Mouse (Mus musculus) heart, adult 2 months (tissue): ENCODE measurements around the gene Kat5.

Experiments
- CTCF ChIP-seq: fragments of 200-600 bp; IDR thresholded peaks from 2 replicates; pipeline ENCODE4 v1.8.1; 2022; ENCODE audit warnings: antibody characterized with exemption, mild to moderate bottlenecking, moderate library complexity
- POLR2A ChIP-seq: fragments of 200-500 bp; IDR thresholded peaks from 2 replicates; pipeline ENCODE4 v1.6.1; 2011; ENCODE audit warnings: mild to moderate bottlenecking, low read depth, low read length, control low read depth; ENCODE audit not compliant: insufficient read depth

DNA sequence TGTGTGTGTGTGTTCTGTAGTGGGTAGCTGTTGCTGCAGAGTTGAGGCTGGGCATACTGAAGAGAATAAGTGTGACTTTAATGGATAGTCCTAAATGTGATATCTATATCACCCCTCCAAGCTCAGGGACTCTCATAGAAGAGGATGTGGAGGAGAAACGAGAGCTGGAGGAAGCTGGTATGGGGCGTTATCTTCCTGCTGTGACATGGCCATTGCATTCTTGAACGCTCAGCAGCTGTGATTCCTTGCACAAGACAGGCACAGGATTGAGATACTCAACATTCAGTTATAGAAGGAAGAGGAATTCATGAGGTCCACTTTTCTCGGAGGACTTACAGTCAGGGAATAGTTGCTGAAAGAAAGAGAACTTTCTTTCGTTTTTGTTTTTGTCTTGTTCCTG, 11.8 kb upstream of the Kat5 start:
- no peak for TF ChIP-seq POLR2A
- TF ChIP-seq CTCF, result no peak
